Mouse (Mus musculus) thymus, adult 2 months (tissue): ENCODE measurements around the gene Ttc39d.
A peak's percentile ranks its signal among the peaks of the same experiment; 100 is the strongest.

ENCODE experiments used
- CTCF ChIP-seq: fragments of 200-500 bp; IDR thresholded peaks from 2 replicates; pipeline ENCODE4 v1.5.1; 2012; ENCODE audit warnings: mild to moderate bottlenecking, control low read depth, low read length, moderate library complexity, borderline replicate concordance; ENCODE audit not compliant: control insufficient read depth, poor library complexity, insufficient read depth; ENCODE audit errors: extremely low read depth
- POLR2A ChIP-seq: fragments of 200-500 bp; IDR thresholded peaks from 2 replicates; pipeline ENCODE4 v1.6.1; 2012; ENCODE audit warnings: mild to moderate bottlenecking, low read length, control low read depth, moderate library complexity; ENCODE audit not compliant: control insufficient read depth, poor library complexity, insufficient read depth; ENCODE audit errors: extremely low read depth

DNA sequence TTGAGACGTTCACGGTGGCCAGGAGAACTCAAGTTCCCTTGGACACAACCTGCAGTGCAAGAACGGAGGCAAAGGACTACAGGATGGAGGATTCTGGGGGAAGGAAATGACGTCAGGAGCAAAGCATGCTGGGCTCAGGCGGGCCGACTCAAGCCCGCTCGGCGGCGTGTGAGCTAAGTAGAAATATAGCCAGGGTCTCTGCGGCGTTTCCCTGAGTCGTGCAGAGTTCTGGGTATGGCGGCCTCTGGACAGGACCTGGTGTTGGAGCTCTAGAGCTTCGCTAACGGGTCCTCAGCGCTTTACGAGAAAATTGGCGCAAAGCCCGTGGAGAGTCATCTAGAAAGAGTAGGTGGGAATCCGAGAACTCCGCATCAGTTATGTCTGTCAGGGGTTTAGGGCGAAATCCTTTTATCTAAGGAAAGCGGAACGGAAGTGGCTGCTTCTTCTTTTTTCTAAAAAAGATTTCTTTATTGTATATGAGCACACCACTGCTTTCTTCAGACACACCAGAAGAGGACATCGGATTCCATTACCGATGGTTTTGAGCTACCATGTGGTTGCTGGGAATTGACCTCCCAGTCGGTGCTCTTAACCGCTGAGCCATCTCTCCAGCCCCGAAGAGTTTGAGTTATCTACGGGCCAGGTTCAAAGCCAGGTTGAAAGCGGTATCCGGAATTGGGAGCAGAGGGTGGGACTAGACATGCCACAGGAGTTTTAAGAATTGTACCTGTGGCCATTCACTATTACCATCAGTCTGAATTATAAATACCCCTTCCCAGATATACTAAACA lies 17.3 kb downstream of the Ttc39d start, which contains the start of gene Gemin6:
- no peak for TF ChIP-seq CTCF
- TF ChIP-seq POLR2A: peak; percentile 68
